Mouse (Mus musculus): Measurements from ENCODE around the gene Chd8.

Chd8 gene

DNA sequence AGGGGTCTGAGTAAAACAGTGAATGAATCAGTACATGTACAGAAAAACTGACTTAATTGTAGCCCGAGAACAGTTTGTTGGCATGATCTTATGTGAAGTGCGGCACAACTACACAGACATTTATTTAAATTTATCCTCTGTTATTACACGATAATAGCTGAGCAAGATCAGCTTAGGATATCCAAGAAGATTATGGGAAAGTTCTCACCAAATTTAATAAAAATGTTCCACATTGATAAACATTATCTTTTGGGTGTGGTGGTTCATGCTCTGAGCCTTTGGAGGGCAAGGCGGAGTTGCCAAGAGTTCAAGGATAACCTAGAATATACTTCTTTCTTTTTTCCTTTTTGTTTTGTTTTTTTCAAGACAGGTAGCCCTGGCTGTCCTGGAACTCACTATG, 58.2 kb downstream of the Chd8 start:
- in situ Hi-C loops (cut with MboI; ENCODE audit: low sequenced_read_pairs), result no loop called here

- in situ Hi-C loops (cut with MboI; ENCODE audit: low sequenced_read_pairs), result no loop called here
Measured at GRCm38 (mm10) chr14:52198141-52198540, 59.4 kb downstream of the Chd8 start.

- in situ Hi-C loops (cut with MboI; ENCODE audit: low sequenced_read_pairs), result no loop called here
Measured at GRCm38 (mm10) chr14:52197156-52197878, 60.3 kb downstream of the Chd8 start, which contains the start of gene Supt16. Supt16 (minus strand) TSS chr14:52197416.

GRCm38 (mm10) chr14:52196230-52197155, 61.1 kb downstream of the Chd8 start:
- in situ Hi-C loops (cut with MboI; ENCODE audit: low sequenced_read_pairs), result no loop called here

GRCm38 (mm10) chr14:52195691-52196090, 61.9 kb downstream of the Chd8 start:
- in situ Hi-C loops (cut with MboI; ENCODE audit: low sequenced_read_pairs), result no loop called here

DNA sequence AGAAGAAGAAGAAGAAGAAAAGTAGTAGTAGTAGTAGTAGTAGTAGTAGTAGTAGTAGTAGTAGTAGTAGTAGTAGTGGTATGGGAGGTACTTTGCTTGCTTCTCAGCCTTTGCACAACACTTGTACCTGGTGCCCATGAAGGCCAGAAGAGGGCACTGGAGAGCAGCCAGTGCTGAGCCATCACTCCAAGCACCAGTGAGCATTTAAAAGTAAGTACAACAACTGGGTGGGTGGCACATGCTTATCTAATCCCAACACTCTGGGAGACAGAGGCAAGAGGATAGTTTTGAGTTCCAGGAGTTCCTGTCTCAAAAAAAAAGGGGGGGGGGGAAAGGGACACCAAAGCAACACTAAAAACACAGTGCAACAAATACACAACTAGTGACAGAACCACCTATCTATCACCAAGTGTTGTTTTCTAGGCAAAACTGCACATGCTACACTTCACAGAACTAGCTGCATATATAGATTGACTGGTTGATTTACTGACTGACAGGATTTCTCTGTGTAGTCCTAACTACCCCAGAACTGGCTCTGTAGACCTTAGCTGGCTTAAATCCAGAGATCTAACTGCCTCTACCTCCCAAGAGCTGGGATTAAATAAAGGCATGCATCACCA, 66.7 kb downstream of the Chd8 start:
- in situ Hi-C loops (cut with MboI; ENCODE audit: low sequenced_read_pairs), result no loop called here

GRCm38 (mm10) chr14:52189519-52189918, 68.1 kb downstream of the Chd8 start:
- in situ Hi-C loops (cut with MboI; ENCODE audit: low sequenced_read_pairs), result no loop called here

DNA sequence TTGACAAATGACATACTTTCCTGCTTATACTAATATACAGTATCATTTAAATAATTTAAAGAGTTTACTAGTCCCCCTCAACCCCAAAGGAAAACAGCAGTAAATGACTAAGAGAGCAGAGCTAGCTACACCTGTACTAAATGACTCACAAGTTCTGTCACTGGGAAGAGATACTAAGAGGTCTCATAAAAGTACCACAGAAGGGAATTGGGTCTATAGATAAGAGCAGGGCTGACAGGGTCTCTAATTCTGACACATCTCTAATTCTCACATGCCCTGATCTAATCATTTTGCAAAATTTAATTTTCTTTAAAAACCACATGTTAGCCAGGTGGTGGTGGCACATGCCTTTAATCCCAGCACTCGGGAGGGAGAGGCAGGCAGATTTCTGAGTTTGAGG, 68.8 kb downstream of the Chd8 start:
- in situ Hi-C loops (cut with MboI; ENCODE audit: low sequenced_read_pairs), result no loop called here

DNA sequence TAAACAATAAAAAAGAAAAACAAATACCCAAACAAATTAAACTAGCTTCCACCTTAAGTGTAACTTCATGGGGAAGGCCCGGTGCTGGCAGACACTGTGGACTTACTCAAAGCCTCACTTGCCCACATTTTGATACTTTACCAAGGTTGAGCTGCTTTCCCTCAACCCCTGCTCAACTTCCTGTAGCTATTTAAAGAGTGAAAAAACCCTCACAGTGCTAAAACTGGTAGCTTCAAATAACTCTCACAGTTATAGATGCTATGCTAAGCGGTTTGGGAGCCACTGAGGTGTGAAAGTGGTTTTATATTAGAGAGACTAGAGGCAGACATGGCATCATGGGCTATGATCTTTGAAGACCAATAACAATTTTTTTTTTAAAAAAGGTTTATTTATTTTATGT, 91.0 kb downstream of the Chd8 start:
- in situ Hi-C loops (cut with MboI; ENCODE audit: low sequenced_read_pairs), result no loop called here

DNA sequence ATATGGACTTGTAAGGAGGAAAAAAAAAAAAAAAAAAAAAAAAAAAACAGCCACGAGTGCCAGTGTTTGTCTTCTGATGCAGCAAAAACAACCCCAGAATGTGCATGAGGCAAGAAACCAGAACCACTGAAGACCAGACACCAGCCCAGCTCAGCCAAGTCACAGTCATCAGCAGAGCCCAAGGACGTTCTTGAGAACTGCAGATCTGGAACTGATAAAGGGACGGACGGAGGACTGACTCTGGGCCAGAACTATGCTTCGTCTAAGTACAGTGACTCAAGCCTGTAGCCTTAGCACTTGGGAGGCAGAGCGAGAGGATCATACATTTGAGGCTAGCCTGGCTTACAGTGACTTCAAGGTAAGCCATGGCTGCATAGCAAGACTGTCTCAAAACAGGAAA, 96.7 kb downstream of the Chd8 start:
- in situ Hi-C loops (cut with MboI; ENCODE audit: low sequenced_read_pairs), result no loop called here

DNA sequence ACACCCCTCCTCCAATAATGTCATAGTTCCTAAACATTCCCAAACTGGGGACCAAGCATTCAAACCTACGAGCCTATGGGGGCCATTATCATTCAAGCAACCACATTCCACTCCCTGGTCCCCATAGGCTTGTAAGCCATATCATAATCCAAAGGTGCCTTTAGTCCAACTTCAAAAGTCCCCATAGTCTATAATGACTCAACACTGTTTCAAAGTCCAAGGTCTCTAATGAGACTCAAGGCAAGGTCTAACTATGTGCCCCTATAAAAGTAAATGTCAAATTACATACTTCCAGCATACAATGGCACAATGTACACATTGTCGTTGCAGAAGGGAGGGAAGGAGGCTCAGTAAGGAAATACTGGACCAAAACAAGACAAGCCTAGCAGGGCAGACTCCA, 102.6 kb downstream of the Chd8 start:
- in situ Hi-C loops (cut with MboI; ENCODE audit: low sequenced_read_pairs), result no loop called here

DNA sequence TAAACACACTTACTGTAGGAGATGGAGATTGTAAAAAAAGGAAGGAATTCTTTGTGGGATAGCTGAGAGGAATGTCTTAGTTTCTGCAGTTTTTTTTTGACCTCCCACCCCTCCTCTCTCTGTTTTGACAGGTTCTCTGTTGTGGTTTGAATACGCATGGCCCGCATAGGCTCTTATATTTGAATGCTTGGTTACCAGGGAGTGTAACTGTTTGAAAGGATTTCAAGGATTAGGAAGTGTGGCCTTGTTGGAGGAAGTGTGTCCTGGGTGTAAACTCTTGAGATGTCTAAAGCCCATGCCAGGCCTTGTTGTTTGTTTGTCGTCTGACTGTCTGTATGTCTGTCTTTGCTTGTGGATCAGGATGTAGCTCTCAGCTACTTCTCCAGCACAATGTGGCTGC, 105.0 kb downstream of the Chd8 start:
- in situ Hi-C loops (cut with MboI; ENCODE audit: low sequenced_read_pairs), result no loop called here

- in situ Hi-C loops (cut with MboI; ENCODE audit: low sequenced_read_pairs), result no loop called here
Measured at GRCm38 (mm10) chr14:52152179-52152578, 105.4 kb downstream of the Chd8 start.

- in situ Hi-C loops (cut with MboI; ENCODE audit: low sequenced_read_pairs), result no loop called here
Measured at GRCm38 (mm10) chr14:52149888-52150287, 107.7 kb downstream of the Chd8 start.
